Mouse (Mus musculus) heart, adult 8-10 months (tissue): ENCODE data around the gene S100b. TPM values are rescaled to one million over a fixed set of nuclear protein-coding genes. Genes with fewer than 3 reads are reported as not detected.

Experiments
- DNase-seq: peaks from one replicate; pipeline ENCODE4 v3.0.0; 2022; ENCODE audit warnings: low spot score
- microRNA-seq: library from miRNA; unstranded; fragments of <30 nt; microRNA quantifications from one replicate; pipeline ENCODE4 v1.2.0, GENCODE M21; 2022
- total RNA-seq, 4 experiments: library from RNA; stranded (reverse); gene quantifications; 2 replicates each; pipeline ENCODE4 v1.2.4; 2022

S100b gene
- total RNA-seq, 4 experiments from 2014 or later = 0.76 to 1.8 (median 1.8) TPM

DNA sequence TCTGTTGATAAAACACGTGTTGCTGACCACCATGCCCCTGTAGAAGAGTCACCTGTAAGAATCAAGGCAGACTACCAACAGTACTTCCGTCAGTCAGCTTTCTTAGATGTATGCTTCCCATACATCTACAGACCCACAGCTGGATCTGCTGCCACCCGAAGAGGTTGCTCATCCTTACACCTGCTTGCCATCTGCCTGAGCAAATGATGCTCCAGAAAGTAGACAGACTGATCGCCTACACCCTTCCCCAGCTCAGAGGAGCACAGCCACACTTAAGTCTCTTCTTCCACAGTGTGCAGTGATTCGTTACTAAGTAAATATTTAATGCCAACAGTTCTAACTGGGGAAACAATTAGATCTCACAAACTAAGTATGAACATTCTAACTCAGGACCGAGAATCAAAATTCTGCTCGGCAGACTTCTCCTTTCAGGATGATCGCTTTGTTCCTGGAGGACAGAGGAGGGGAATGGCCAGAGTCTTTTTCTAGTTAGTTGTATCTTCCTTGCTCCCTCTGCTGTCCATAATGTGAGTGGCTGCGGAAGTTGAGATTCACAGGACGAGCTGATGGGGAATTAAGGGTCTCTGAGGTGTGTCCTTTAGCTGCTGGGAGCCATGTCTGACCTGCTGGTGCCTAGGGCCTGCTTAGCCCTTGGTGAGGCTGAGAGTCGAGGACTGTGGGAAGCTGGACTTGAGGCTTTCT, 6.9 kb downstream of the S100b start:
- DNase-seq = no peak

DNA sequence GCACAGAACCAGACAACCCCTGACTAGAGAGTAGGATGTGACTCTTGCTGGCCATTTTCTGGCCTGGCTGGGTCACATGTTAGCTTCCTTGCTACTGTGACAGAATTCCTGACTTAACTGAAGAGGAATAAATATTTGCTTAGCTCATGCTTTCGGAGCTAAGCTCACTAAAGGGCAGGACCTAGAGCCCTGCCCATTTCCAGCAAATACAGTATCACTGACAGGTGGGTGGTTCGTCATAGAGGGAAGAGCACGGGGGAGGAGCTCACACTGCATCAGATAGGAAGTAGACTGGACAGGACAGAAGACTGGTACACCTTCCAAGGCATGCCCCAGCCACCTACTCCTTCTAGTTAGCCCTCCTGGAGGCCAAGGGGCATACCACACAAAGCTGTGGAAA, 7.8 kb downstream of the S100b start:
- no peak for DNase-seq

DNA sequence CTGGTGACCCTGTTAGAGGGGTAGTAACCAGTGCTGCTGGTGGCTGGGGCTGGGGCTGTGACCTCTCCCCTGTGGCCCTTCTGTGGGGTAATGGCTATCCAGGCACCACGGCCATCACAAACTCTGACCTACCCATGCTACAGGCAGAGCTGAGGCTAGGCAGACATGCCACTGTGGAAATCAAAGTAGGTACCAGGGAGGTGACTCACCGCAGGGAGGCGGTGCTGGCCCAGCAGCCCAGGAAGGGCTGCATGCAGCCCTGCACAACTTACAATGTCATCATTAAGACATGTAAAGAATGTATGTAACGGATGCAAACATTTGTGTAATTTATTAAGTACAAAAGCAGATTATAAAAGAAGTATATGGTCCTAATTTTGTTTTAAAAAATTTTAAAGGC, 8.8 kb downstream of the S100b start:
- no peak for DNase-seq

DNA sequence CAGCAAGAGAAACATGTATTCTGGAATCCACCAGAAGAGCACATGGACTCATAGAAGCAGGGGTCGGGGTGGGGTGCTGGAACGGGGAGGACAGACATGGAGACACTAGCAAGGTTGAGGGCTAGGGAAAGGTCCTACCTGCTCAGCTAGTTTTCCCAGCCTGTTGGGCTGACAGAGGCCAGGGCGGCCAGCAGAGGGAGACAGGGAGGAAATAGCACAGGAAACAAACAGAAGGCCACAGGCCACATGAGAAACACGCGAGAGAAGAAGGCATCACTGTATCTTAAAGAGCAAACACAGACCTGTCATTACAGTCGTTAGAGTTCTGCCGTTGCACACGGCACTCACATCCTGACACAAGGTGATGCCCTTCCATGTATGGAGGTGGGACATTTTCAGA, 17.6 kb downstream of the S100b start:
- DNase-seq = no peak

DNA sequence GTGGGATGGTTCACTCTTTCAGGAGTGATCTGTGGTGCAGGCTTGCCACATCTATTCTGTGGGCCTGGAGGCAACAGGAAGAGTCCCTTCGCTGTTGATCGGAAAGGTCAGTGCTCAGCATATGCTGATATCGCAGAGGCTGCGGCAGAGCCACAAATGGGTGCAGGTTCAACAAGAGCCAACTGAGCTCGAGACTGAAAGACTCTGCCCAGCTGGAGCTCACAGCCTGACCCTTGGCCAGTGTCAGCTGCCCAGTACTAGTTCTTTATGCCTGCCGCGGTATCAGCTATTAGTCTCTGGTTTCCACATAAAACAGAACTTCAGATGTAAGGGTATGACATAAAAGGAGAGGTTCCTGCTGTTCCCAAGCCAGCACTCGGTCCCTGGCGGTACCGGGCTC, 21.6 kb downstream of the S100b start:
- no peak for DNase-seq

DNA sequence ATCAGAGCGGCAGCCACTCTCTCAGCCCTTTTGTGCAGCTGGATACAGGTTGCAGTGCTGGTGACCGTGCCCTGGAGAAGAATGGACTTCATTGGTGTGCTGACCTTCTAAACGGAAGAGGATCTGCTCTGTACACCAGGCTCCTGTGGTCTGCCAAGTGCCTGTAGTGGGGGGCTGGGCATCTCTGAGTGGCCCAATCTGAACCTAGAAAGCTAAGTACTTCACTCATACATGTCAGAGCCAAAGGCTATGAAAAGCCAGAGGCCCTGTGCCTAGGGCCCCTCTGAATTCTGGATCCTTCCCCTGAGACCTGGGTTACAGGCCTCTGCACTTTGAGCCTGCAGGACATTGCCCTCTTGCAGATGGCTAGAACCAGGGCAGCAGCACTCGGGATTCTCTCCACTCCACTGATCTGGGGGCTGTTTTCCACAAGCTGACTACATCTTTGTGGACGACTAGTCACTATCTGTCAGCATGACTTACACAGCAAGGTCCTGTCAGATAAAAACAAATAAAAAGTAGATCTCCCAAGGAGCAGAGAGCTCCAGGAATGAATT, 25.0 kb downstream of the S100b start:
- no peak for DNase-seq

DNA sequence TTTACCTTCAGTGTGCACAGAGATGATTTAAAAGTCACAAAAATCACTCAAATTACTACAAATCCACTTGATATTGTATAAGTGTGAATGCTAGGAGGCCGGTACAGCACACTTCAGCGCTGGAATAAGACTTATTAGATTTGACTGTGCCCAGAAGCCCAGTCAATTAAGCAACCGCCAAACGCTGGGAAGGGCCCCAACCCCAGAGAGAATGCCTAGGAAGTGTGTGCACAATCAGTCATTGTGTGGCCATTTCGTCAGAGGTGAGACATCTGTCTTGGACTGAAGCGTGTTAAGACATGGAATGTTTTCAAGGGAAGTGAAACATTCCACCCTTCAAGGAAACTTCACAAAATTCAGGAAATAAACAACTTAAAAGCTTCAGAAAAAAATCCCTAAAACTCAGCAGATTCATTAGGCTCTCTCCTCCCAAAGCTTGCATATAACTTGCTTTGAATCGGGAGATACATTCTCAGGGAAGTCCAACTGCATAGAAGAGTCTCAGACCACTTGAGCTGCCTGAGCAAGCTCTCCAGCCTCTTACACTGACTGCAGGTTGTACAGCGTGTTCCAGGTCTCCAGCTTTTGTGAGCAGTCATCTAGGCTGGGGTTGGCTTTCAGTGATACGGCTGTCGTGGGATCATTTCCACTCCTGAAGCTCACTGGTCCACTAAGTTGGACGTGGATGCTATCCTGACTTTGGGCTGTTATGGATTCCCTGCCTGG, 34.8 kb downstream of the S100b start:
- no peak for DNase-seq

DNA sequence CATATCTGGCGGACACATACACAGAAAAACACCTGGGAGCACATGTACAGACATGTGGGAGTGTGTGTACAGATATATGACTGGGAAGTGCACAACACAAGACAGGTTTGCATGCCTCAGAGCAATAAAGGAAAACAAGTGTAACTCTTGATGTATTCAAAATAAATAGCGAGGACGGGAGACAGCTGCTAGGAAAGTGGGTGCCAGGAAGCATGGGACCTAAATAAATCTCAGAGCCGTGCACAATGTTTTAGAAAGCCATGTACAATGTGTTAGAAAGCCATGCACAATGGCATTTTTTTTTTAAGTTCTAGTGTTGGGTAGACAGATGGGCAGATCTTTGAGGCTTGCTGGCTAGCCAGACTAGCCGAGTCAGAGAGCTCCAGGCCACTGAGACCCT, 35.4 kb downstream of the S100b start:
- no peak for DNase-seq

DNA sequence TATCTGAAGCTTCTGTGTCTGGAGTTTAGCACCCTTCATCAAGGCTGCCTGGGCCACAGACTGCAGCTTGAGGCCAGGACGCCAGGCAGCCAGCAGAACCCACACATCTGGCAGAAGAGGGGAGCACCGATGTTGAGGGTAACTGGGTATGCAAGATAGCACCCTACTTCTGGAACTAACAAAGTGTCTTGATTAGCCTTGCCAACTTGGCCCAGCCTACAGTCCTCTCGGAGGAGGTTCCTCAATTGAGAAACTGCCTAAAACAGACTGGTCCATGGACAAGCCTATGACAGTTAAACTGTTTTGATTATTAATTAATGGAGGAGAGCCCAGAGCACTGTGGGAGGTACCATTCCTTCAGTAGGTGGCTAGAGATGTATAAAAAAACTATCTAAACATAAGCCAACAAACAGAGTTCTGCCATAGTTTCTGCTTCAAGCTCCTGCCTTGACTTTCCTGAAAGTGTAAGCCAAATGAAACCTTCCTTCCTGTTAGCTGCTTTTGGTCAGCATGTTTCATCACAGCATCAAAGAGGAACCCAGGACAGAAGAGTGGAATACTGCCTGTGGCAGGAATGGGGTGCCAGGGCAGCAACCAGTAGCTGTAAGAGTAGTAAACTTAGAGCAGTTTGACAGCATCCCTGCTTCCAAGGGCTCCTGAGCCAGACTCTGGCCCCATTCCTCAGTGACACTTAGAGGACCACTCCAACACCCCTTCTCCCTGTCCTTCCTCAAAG, 36.5 kb downstream of the S100b start:
- DNase-seq = no peak

DNA sequence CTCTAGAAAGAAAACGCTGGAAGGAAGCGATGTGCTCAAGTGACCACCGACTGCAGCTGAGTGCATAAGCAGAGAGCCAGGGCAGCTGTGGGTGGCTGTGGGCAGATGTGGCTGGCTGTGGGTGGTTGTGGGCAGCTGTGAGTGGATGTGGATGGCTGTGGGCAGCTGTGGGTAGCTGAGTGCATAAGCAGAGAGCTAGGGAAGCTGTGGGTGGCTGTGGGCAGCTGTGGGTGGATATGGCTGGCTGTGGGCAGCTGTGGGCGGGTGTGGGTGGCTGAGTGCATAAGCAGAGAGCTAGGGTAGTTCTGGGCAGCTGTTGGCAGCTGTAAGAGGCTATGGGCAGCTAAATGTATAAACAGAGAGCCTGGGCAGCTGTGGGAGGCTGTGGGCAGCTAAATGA, 39.6 kb downstream of the S100b start:
- no peak for DNase-seq

DNA sequence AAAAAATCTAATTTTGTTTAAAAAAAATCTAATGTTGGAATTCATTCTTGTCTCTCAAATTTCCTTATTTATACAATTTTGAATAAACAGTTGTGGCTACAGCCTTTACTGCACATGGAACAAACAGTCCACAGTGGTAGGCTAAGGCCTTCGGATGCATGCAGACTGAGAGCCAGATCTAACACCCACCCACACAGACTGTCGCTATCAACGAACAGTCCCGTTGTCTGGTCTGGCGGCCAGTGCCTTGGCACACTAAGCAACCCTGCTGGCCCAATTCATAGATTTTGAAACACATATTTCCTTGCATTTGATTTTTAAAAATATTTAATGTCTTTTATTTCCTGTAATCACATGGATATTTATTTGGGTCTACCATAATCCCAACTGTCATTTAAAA, 46.5 kb downstream of the S100b start:
- DNase-seq = no peak

DNA sequence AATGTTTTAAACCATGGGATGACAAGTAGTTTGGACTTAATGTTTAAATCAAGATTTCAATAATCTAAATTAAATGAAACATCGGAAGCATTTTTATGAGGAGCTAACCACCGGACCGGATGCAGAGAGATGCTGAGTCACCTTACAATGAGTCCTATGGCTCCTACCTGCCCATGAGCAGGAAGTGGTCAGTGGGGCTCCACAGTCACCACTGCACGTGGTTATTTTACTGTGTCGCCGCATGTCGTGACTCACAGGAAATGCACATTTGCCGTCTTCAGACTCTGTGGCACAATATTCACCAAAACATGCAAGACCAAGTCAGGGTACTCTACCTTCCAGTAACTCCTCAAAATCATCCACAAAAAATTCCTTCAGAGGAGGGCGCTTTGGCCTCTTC, 53.1 kb downstream of the S100b start:
- no peak for DNase-seq

Small RNAs within 50 kb of the gene (microRNA-seq; reads per million reads assigned to microRNA genes)
- not detected for gene Mir678

Other genes with a start within 250 kb of the S100b start
- 1 to 10 TPM; 5.9 to 8.4 (median 6.5) TPM for gene Zfp280b, start 221.2 kb upstream of the S100b start, total RNA-seq
- gene Slc5a4b, start 142.9 kb upstream of the S100b start, total RNA-seq = not detected
- not detected for gene Slc5a4a, start 106.4 kb upstream of the S100b start, total RNA-seq
- gene Prmt2, start 16.0 kb upstream of the S100b start, total RNA-seq = 10 to 100 TPM in 2 of 4 experiments, 1 to 10 TPM in 2; 8.6 to 12.9 (median 10.7) TPM
- gene Dip2a, start 91.4 kb downstream of the S100b start, total RNA-seq = 1 to 10 TPM; 7.6 to 9.2 (median 8.4) TPM
- gene AC141477.1, start 186.6 kb downstream of the S100b start, total RNA-seq = 1 to 10 TPM in 1 of 4 experiments, not detected in 3; 3.1 TPM
- 10 to 100 TPM; 46.5 to 61.5 (median 54.6) TPM for gene Pcnt, start 188.9 kb downstream of the S100b start, total RNA-seq
- under 1 TPM in 3 of 4 experiments, not detected in 1; 0.22 to 0.49 (median 0.25) TPM for gene 2610028H24Rik, start 195.2 kb downstream of the S100b start, total RNA-seq
- 10 to 100 TPM; 23.8 to 28.8 (median 25.4) TPM for gene Mcm3ap, start 215.1 kb downstream of the S100b start, total RNA-seq
- gene Ybey, start 215.3 kb downstream of the S100b start, total RNA-seq = 1 to 10 TPM; 2.9 to 4.0 (median 3.7) TPM